Mouse (Mus musculus) E14TG2a.4 (cell line): ENCODE results near the gene Tmem184b.
A peak's percentile ranks its signal among the peaks of the same experiment; 100 is the strongest.

Experiments
- H3K27me3 ChIP-seq: 2 replicates; pipeline ENCODE4 v1.6.1; 2014; ENCODE audit warnings: low read length, control low read depth; ENCODE audit not compliant: insufficient read depth
- H3K36me3 ChIP-seq: 2 replicates; pipeline ENCODE4 v1.6.1; 2014; ENCODE audit warnings: low read length, control low read depth; ENCODE audit not compliant: insufficient read depth
- H3K4me1 ChIP-seq: replicated peaks from 2 replicates; pipeline ENCODE4 v1.6.1; 2014; ENCODE audit warnings: low read depth, low read length, control low read depth
- H3K4me3 ChIP-seq: replicated peaks from 2 replicates; pipeline ENCODE4 v1.5.1; 2014; ENCODE audit warnings: mild to moderate bottlenecking, low read length
- H3K9me3 ChIP-seq: 2 replicates; pipeline ENCODE4 v1.6.1; 2014; ENCODE audit warnings: low read length, control low read depth
- CTCF ChIP-seq: conservative IDR thresholded peaks from 2 replicates; pipeline ENCODE4 v1.5.1; 2014; ENCODE audit warnings: low read length
- NANOG ChIP-seq: IDR thresholded peaks from 2 replicates; pipeline ENCODE4 v1.6.1; 2014; ENCODE audit warnings: borderline replicate concordance, low read length, mixed read lengths
- POU5F1 ChIP-seq: IDR thresholded peaks from 2 replicates; pipeline ENCODE4 v1.6.1; 2014; ENCODE audit warnings: low read length, borderline replicate concordance

The Tmem184b gene

GRCm38 (mm10) chr15:79388171-79388570 lies 15.2 kb downstream of the Tmem184b start:
- Histone ChIP-seq H3K4me3 (no peak overlapping the region), H3K9me3 (no peaks in the 10 kb centered on the region), H3K36me3 (peaks cover 70% of the 10 kb centered on the region), H3K27me3 (no peaks in the 10 kb centered on the region), H3K4me1 (peaks cover 56% of the 10 kb centered on the region)
- TF ChIP-seq POU5F1: no peak
- no peak for TF ChIP-seq NANOG

DNA sequence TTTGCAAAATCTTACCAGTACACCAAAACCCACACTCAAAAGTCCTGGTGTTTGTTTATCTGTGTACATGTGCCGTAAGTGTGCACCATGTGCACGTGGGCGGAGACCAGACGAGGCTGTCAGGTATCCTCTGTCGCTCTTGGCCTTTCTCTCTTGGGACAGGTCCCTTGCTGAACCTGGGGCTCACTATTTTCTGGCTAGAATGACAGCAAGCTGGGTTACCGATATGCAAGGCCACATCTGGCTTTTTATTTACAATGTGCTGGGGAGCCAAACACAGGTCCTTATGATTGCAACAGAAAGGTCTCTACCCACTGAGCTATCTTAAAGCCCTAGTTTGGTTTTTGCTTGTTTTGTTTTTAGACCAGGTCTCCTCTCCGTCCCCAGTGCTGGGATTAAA lies 15.8 kb downstream of the Tmem184b start:
- Histone ChIP-seq H3K36me3 (peaks cover 66% of the 10 kb centered on the region), H3K27me3 (no peaks in the 10 kb centered on the region), H3K4me3 (no peak overlapping the region), H3K4me1 (peaks cover 51% of the 10 kb centered on the region), H3K9me3 (no peaks in the 10 kb centered on the region)
- no peak for TF ChIP-seq NANOG
- TF ChIP-seq POU5F1: no peak
- no peak for TF ChIP-seq CTCF

DNA sequence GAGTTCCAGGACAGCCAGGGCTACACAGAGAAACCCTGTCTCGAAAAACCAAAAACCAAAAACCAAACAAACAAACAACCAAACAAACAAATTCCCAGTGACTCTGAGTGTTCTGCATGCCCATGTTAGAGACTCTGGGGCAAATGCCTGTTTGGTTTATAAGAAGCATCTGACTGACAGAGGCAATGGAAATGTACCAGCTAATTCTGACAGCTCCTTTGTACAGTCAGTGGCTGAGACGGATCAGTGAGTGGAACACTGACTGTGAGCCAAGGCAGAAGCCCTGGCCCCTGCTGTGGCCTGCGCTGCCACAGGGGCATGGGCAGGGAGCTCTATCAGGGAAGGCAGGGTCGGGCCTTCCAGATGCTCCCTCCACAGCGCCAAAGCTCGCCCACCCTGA lies 16.3 kb downstream of the Tmem184b start:
- TF ChIP-seq NANOG: no peak
- TF ChIP-seq CTCF: no peak
- TF ChIP-seq POU5F1: no peak
- Histone ChIP-seq H3K36me3 (peaks cover 65% of the 10 kb centered on the region), H3K9me3 (no peaks in the 10 kb centered on the region), H3K4me1 (peaks cover 50% of the 10 kb centered on the region), H3K27me3 (no peaks in the 10 kb centered on the region), H3K4me3 (no peak overlapping the region)

- no peaks in the 10 kb centered on the region for H3K27me3 ChIP-seq
- no peaks in the 10 kb centered on the region for H3K9me3 ChIP-seq
- TF ChIP-seq CTCF (no peak), POU5F1 (no peak), NANOG (no peak)
- H3K4me3 ChIP-seq: no peak overlapping the region
- H3K4me1 ChIP-seq: peaks cover 42% of the 10 kb centered on the region
- H3K36me3 ChIP-seq: peaks cover 67% of the 10 kb centered on the region
These were observed 21.7 kb downstream of the Tmem184b start for GRCm38 (mm10) chr15:79381644-79382043.

- Histone ChIP-seq H3K9me3 (no peaks in the 10 kb centered on the region), H3K27me3 (no peaks in the 10 kb centered on the region), H3K4me3 (no peak overlapping the region), H3K36me3 (peaks cover 69% of the 10 kb centered on the region), H3K4me1 (peaks cover 51% of the 10 kb centered on the region)
- TF ChIP-seq NANOG (no peak), CTCF (peak; percentile 74)
These were observed 22.6 kb downstream of the Tmem184b start for GRCm38 (mm10) chr15:79380468-79381444.

DNA sequence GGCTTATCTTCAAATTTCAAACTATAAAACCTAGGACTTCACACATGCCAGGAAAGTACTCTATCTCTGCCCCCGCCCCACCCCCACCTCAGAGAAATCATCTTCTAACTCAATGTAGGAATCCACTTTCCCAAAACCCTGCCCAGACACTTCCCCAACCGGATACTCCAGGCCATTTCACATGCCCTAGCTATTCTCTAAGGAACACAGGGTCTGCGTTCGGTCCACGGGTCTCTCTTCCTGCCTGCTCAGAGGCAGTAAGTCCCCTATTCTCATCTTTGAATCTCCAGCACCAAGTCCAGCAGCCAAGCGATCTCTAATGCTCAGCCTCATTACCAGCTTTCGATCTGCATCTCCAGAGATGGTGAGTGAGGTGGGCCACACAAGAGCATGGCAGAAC lies 23.7 kb downstream of the Tmem184b start:
- no peak overlapping the region for H3K4me3 ChIP-seq
- peaks cover 62% of the 10 kb centered on the region for H3K4me1 ChIP-seq
- TF ChIP-seq NANOG (no peak), CTCF (no peak), POU5F1 (no peak)
- peaks cover 69% of the 10 kb centered on the region for H3K36me3 ChIP-seq
- no peaks in the 10 kb centered on the region for H3K27me3 ChIP-seq
- no peaks in the 10 kb centered on the region for H3K9me3 ChIP-seq

GRCm38 (mm10) chr15:79378608-79379007 lies 24.8 kb downstream of the Tmem184b start:
- TF ChIP-seq POU5F1 (no peak), CTCF (no peak), NANOG (no peak)

DNA sequence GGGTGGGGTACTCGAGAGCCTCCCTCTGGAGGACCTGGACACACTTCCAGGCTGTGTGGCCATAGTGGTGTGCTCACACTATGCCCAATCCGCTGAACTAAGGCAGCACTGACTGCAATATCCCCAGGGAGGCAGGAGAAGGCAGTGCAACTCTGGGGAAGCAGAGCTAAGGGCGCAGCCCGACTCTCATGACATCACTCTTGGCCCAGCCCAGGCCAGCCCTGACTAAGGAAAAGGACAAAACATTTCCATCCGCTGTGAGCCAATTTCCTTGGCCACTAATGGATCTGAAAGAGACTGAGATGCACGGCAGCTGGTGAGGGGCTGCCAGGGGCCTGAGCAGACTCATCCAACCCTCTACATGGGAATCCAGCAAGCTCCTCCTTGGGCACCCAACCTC lies 25.7 kb downstream of the Tmem184b start:
- Histone ChIP-seq H3K4me1 (peaks cover 74% of the 10 kb centered on the region), H3K27me3 (no peaks in the 10 kb centered on the region), H3K36me3 (peaks cover 74% of the 10 kb centered on the region), H3K4me3 (no peak overlapping the region), H3K9me3 (no peaks in the 10 kb centered on the region)
- TF ChIP-seq POU5F1 (no peak), NANOG (no peak), CTCF (no peak)

More at GRCm38 (mm10) chr15:79378608-79379007, 24.8 kb downstream of the Tmem184b start:
- Histone ChIP-seq H3K9me3 (no peaks in the 10 kb centered on the region), H3K36me3 (peaks cover 70% of the 10 kb centered on the region), H3K4me3 (no peak overlapping the region), H3K27me3 (no peaks in the 10 kb centered on the region), H3K4me1 (peaks cover 72% of the 10 kb centered on the region)

GRCm38 (mm10) chr15:79374760-79375159 lies 28.6 kb downstream of the Tmem184b start:
- H3K9me3 ChIP-seq: no peaks in the 10 kb centered on the region
- TF ChIP-seq NANOG: no peak
- no peak for TF ChIP-seq CTCF
- no peak for TF ChIP-seq POU5F1
- peaks cover 58% of the 10 kb centered on the region for H3K4me1 ChIP-seq
- H3K4me3 ChIP-seq: no peak overlapping the region; the same call in 1 of the 2 replicates
- peaks cover 91% of the 10 kb centered on the region for H3K36me3 ChIP-seq
- no peaks in the 10 kb centered on the region for H3K27me3 ChIP-seq
